Mouse (Mus musculus) layer of hippocampus, postnatal 36 days (tissue): ENCODE data around the gene Snapc2. TPM values are rescaled to one million over a fixed set of nuclear protein-coding genes. Genes with fewer than 3 reads are reported as not detected.
A peak's percentile ranks its signal among the peaks of the same experiment; 100 is the strongest.
"Not testable (repeated sequence)": the region's sequence is repeated elsewhere in the genome, so short reads cannot be mapped to it uniquely, and the experiment has no call there.

ENCODE experiments used
- DNase-seq, 2 experiments: peaks; one replicate each; pipeline ENCODE4 v3.0.0; 2022
- total RNA-seq, 2 experiments: library from RNA; stranded (reverse); gene quantifications; 2 replicates each; pipeline ENCODE4 v1.2.3; 2021

Gene Snapc2
- total RNA-seq, 2 experiments from 2014 or later = 22.3 to 26.2 TPM

- peak in 1 of 2 experiments; percentile 16 for DNase-seq
These were observed 15.0 kb upstream of the Snapc2 start for GRCm38 (mm10) chr8:4237814-4238433.

- peak; percentile 100 for DNase-seq
These were observed 14.3 kb upstream of the Snapc2 start, which contains the start of the genes Map2k7 and Gm49320 for GRCm38 (mm10) chr8:4238434-4239192. Gene Map2k7, plus strand, starts transcription at chr8:4238740. Gene Gm49320, plus strand, starts transcription at chr8:4238865.

GRCm38 (mm10) chr8:4239193-4239890, 13.5 kb upstream of the Snapc2 start:
- no peak for DNase-seq

GRCm38 (mm10) chr8:4245061-4245460, 7.8 kb upstream of the Snapc2 start:
- DNase-seq = no peak

GRCm38 (mm10) chr8:4245737-4246136, 7.1 kb upstream of the Snapc2 start:
- no peak for DNase-seq

GRCm38 (mm10) chr8:4247241-4247640, 5.6 kb upstream of the Snapc2 start:
- no peak for DNase-seq

- no peak for DNase-seq
These were observed 4.8 kb upstream of the Snapc2 start, which contains the start of gene Tgfbr3l for GRCm38 (mm10) chr8:4247951-4248540. Gene Tgfbr3l, plus strand, starts transcription at chr8:4248214.

- no peak for DNase-seq
These were observed 3.7 kb upstream of the Snapc2 start for GRCm38 (mm10) chr8:4249213-4249612.

GRCm38 (mm10) chr8:4250306-4250970, 2.4 kb upstream of the Snapc2 start:
- DNase-seq = peak; percentile 82 to 84

GRCm38 (mm10) chr8:4252116-4252760, 642 bp upstream of the Snapc2 start:
- DNase-seq = no peak

GRCm38 (mm10) chr8:4254001-4254400, 1.1 kb downstream of the Snapc2 start:
- peak; percentile 67 to 68 for DNase-seq

- DNase-seq = not testable (repeated sequence)
These were observed 2.6 kb downstream of the Snapc2 start for GRCm38 (mm10) chr8:4255471-4255870.

- DNase-seq = peak; percentile 77 to 81
These were observed 4.0 kb downstream of the Snapc2 start for GRCm38 (mm10) chr8:4256911-4257310.

- DNase-seq = no peak
These were observed 4.5 kb downstream of the Snapc2 start for GRCm38 (mm10) chr8:4257350-4257749.

GRCm38 (mm10) chr8:4258233-4258632, 5.4 kb downstream of the Snapc2 start:
- DNase-seq = peak; percentile 82 to 83

GRCm38 (mm10) chr8:4258678-4259077, 5.8 kb downstream of the Snapc2 start:
- no peak for DNase-seq

- peak; percentile 94 to 95 for DNase-seq
These were observed 6.4 kb downstream of the Snapc2 start, which contains the start of gene Ctxn1 for GRCm38 (mm10) chr8:4259125-4259804. Gene Ctxn1, minus strand, starts transcription at chr8:4259274.

GRCm38 (mm10) chr8:4259805-4260170, 6.9 kb downstream of the Snapc2 start:
- DNase-seq = no peak

- DNase-seq = no peak
These were observed 10.4 kb downstream of the Snapc2 start for GRCm38 (mm10) chr8:4263105-4263791.
